Mouse (Mus musculus) embryo, embryonic 9.5 days (tissue): ENCODE measurements around the gene Nfya.

Experiments
- DNase-seq: peaks from one replicate; pipeline ENCODE4 v3.0.0-alpha.2; 2017; ENCODE audit errors: extremely low spot score

The Nfya gene

GRCm38 (mm10) chr17:48409380-48410298, at the start of gene Nfya, which contains the start of gene Oard1:
Gene Nfya (minus strand): TSS chr17:48409906.
Gene Oard1 (plus strand): TSS chr17:48410014.
- peak; percentile 100 for DNase-seq

- no peak for DNase-seq
These were observed 48.4 kb upstream of the Nfya start for GRCm38 (mm10) chr17:48457971-48458653.

GRCm38 (mm10) chr17:48455955-48456354, 46.2 kb upstream of the Nfya start:
- no peak for DNase-seq

GRCm38 (mm10) chr17:48454688-48455087, 45.0 kb upstream of the Nfya start, which contains the start of gene Unc5cl:
Gene Unc5cl (plus strand): TSS chr17:48454901.
- no peak for DNase-seq

- DNase-seq, result no peak
These were observed 44.5 kb upstream of the Nfya start for GRCm38 (mm10) chr17:48454190-48454589.

GRCm38 (mm10) chr17:48453489-48453888, 43.8 kb upstream of the Nfya start:
- DNase-seq, result no peak

- no peak for DNase-seq
These were observed 42.2 kb upstream of the Nfya start for GRCm38 (mm10) chr17:48451753-48452444.

GRCm38 (mm10) chr17:48451353-48451675, 41.6 kb upstream of the Nfya start, which contains the start of gene Tspo2:
Gene Tspo2 (minus strand): TSS chr17:48451522.
- DNase-seq, result no peak

- no peak for DNase-seq
These were observed 41.1 kb upstream of the Nfya start for GRCm38 (mm10) chr17:48450666-48451352.

GRCm38 (mm10) chr17:48447675-48448074, 38.0 kb upstream of the Nfya start:
- no peak for DNase-seq

GRCm38 (mm10) chr17:48443542-48444145, 33.9 kb upstream of the Nfya start:
- DNase-seq, result no peak

- DNase-seq, result no peak
These were observed 33.2 kb upstream of the Nfya start for GRCm38 (mm10) chr17:48442745-48443457.

GRCm38 (mm10) chr17:48437421-48437911, 27.8 kb upstream of the Nfya start:
- DNase-seq, result peak; percentile 59

GRCm38 (mm10) chr17:48436487-48436886, 26.8 kb upstream of the Nfya start:
- DNase-seq, result no peak

- DNase-seq, result no peak
These were observed 24.8 kb upstream of the Nfya start for GRCm38 (mm10) chr17:48434479-48434878.

- no peak for DNase-seq
These were observed 24.1 kb upstream of the Nfya start for GRCm38 (mm10) chr17:48433689-48434330.

- DNase-seq, result no peak
These were observed 23.4 kb upstream of the Nfya start for GRCm38 (mm10) chr17:48433006-48433655.

GRCm38 (mm10) chr17:48432158-48432980, 22.7 kb upstream of the Nfya start, which contains the start of gene Apobec2:
Gene Apobec2 (minus strand): TSS chr17:48432930.
- DNase-seq, result no peak
